Mouse (Mus musculus) liver, embryonic 16.5 days (tissue): Measurements from ENCODE around the gene Scyl1. TPM values are rescaled to one million over a fixed set of nuclear protein-coding genes. Genes with fewer than 3 reads are reported as not detected.
A peak's percentile ranks its signal among the peaks of the same experiment; 100 is the strongest.
"Not testable (repeated sequence)": the region's sequence is repeated elsewhere in the genome, so short reads cannot be mapped to it uniquely, and the experiment has no call there.

Experiments used
- ATAC-seq: fragments of 200-750 bp; cut with Nextera tagmentation; 2 replicates; pipeline ENCODE4 v1.8.0; 2017; ENCODE audit warnings: low read depth, mild to moderate bottlenecking, moderate number of reproducible peaks, moderate library complexity
- H3K27ac ChIP-seq: fragments of 300-500 bp; sonication (generic); 2 replicates; pipeline ENCODE4 v1.5.1; 2014; ENCODE audit warnings: mild to moderate bottlenecking, low read length
- H3K27me3 ChIP-seq: fragments of 300-500 bp; sonication (generic); 2 replicates; pipeline ENCODE4 v1.6.1; 2014; ENCODE audit warnings: low read depth, low read length, mixed read lengths; ENCODE audit not compliant: control insufficient read depth, insufficient read depth
- H3K36me3 ChIP-seq: fragments of 300-500 bp; sonication (generic); 2 replicates; pipeline ENCODE4 v1.6.1; 2014; ENCODE audit warnings: mild to moderate bottlenecking; ENCODE audit not compliant: control insufficient read depth, insufficient read depth
- H3K4me1 ChIP-seq: fragments of 300-500 bp; sonication (generic); 2 replicates; pipeline ENCODE4 v1.6.1; 2014; ENCODE audit warnings: low read depth, low read length, mixed read lengths; ENCODE audit not compliant: control insufficient read depth
- H3K4me2 ChIP-seq: fragments of 300-500 bp; sonication (generic); 2 replicates; pipeline ENCODE4 v1.6.1; 2014; ENCODE audit warnings: low read depth, low read length, mixed read lengths
- H3K4me3 ChIP-seq: fragments of 300-500 bp; sonication (generic); 2 replicates; pipeline ENCODE4 v1.5.1; 2014; ENCODE audit warnings: low read depth, mild to moderate bottlenecking, low read length
- H3K9ac ChIP-seq: fragments of 300-500 bp; sonication (generic); 2 replicates; pipeline ENCODE4 v1.6.1; 2014; ENCODE audit warnings: low read depth, low read length
- H3K9me3 ChIP-seq: fragments of 300-500 bp; sonication (generic); replicated peaks from 2 replicates; pipeline ENCODE4 v1.6.1; 2016; ENCODE audit warnings: low read length; ENCODE audit not compliant: control insufficient read depth
- whole genome bisulfite sequencing: fragments of 180-500 bp; shearing (Covaris S2); extraction: QIAGEN DNeasy Blood & Tissue Kit; methylation state at CpG from one replicate; pipeline ENCODE4 v1.1.7; 2014; ENCODE audit not compliant: insufficient replicate concordance; 5-methylcytosine and 5-hydroxymethylcytosine counted together
- polyA plus RNA-seq: library from polyadenylated mRNA; unstranded; fragments of >200 nt; fragmentation: Nextera tagmentation; extraction: Ambion mirVana; gene quantifications from 2 replicates; pipeline ENCODE4 v1.2.1, GENCODE M21; 2015

The Scyl1 gene
- polyA plus RNA-seq: 19.3 and 21.5 TPM in 2 replicates

DNA sequence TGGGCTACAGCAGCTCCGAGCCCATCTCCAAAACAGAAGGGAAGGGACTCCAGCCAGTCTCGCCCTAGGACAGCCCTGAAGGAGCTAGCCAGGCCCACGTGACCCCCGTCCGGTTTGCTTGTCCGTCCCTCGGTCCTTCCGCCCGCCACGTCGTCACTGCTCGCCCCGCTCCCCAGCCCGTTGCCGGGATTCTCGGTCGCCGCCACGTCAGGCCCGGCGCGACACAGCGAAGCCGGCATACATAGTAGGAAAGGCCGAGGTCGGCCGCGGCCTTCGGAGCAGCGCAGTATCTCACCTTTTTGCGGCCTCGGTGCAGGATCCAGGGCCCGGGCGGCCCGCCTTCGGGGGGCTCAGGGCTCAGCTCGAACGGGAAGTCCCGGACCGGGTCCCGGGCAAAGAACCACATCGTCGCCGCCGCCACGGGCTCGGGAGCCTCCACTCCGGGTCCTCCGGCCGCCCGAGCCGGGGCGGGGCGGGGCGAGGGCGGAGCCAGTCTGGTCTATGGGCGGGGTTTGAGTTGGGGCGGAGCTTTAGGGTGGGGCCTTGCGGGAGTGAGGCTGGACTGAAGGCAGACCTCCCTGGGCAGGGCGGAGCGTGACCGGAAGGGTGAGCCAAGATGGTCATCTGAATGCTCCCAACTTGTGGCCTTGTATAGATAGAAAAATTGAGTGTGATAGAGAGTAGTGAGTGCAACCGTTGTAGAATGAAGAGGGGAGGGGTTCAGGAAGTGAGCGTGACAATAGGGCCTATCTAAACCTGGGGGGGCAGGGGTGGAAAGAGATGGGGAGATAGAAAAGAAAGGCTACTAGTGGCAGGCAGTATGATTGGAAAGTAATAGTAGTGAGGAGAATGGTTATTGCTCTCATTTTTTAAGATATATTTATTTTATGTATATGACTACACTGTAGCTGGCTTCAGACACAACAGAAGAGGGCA, at the start of gene Scyl1:
Gene Scyl1 (minus strand): TSS at position 495 of the 936 bp plus-strand sequence.
- peak; percentile 98 for ATAC-seq
- H3K4me2 ChIP-seq: peak within 1 kb of the TSS; percentile 94
- peak within 1 kb of the TSS; percentile 87 for H3K4me3 ChIP-seq
- H3K4me1 ChIP-seq: peaks cover 13% of the 10 kb centered on the region
- H3K36me3 ChIP-seq: 0 out of 2 replicates have a peak, but pooled peaks cover 3% of the 10 kb centered on the region
- WGBS: 1% methylated on average over 62 of the region's 64 CpGs
- H3K27me3 ChIP-seq: no peaks in the 10 kb centered on the region; the same call in 1 of the 2 replicates
- peak within 1 kb of the TSS; percentile 89 for H3K27ac ChIP-seq
- peak within 1 kb of the TSS; percentile 87 for H3K9ac ChIP-seq
- peaks cover 2% of the 10 kb centered on the region; the same call in 1 of the 2 replicates for H3K9me3 ChIP-seq

- Histone ChIP-seq H3K27ac (no peak overlapping the region), H3K4me1 (peaks cover 32% of the 10 kb centered on the region)
These were observed 48.3 kb upstream of the Scyl1 start for GRCm38 (mm10) chr19:5819549-5819948.

GRCm38 (mm10) chr19:5818590-5818977, 47.4 kb upstream of the Scyl1 start:
- Histone ChIP-seq H3K9me3 (no peaks in the 10 kb centered on the region), H3K9ac (no peak overlapping the region)
- ATAC-seq: no peak

More at GRCm38 (mm10) chr19:5819549-5819948, 48.3 kb upstream of the Scyl1 start:
- ATAC-seq: no peak
- Histone ChIP-seq H3K9me3 (no peaks in the 10 kb centered on the region), H3K9ac (no peak overlapping the region), H3K4me3 (no peak overlapping the region), H3K27me3 (no peaks in the 10 kb centered on the region), H3K36me3 (no peaks in the 10 kb centered on the region), H3K4me2 (no peak overlapping the region)
- 44% methylated on average over 12 of the region's 12 CpGs for WGBS

GRCm38 (mm10) chr19:5817703-5818589, 46.7 kb upstream of the Scyl1 start:
- H3K27ac ChIP-seq: peak overlapping the region; percentile 78
- peak overlapping the region; percentile 71 for H3K9ac ChIP-seq
- no peaks in the 10 kb centered on the region for H3K36me3 ChIP-seq
- H3K4me3 ChIP-seq: peak overlapping the region; percentile 39
- no peaks in the 10 kb centered on the region for H3K9me3 ChIP-seq
- ATAC-seq: peak; percentile 78
- H3K4me2 ChIP-seq: peak overlapping the region; percentile 73
- H3K27me3 ChIP-seq: no peaks in the 10 kb centered on the region
- peaks cover 25% of the 10 kb centered on the region for H3K4me1 ChIP-seq
- WGBS: 6% methylated on average over 21 of the region's 21 CpGs

More at GRCm38 (mm10) chr19:5818590-5818977, 47.4 kb upstream of the Scyl1 start:
- 66% methylated on average over 6 of the region's 6 CpGs for WGBS
- Histone ChIP-seq H3K4me3 (no peak overlapping the region), H3K36me3 (no peaks in the 10 kb centered on the region), H3K4me1 (peaks cover 31% of the 10 kb centered on the region), H3K27me3 (no peaks in the 10 kb centered on the region), H3K27ac (peak overlapping the region; percentile 47; the same call in 1 of the 2 replicates), H3K4me2 (no peak overlapping the region)

- 61% methylated on average over 4 of the region's 4 CpGs for WGBS
- H3K4me3 ChIP-seq: no peak overlapping the region
- no peaks in the 10 kb centered on the region for H3K36me3 ChIP-seq
- no peak overlapping the region for H3K4me2 ChIP-seq
- peak overlapping the region; percentile 67 for H3K27ac ChIP-seq
- peaks cover 28% of the 10 kb centered on the region for H3K4me1 ChIP-seq
- no peaks in the 10 kb centered on the region for H3K9me3 ChIP-seq
- ATAC-seq: peak; percentile 69
- no peaks in the 10 kb centered on the region for H3K27me3 ChIP-seq
- H3K9ac ChIP-seq: no peak overlapping the region
These were observed 44.7 kb upstream of the Scyl1 start for GRCm38 (mm10) chr19:5815928-5816327.

GRCm38 (mm10) chr19:5815010-5815409, 43.8 kb upstream of the Scyl1 start:
- Histone ChIP-seq H3K27ac (no peak overlapping the region), H3K36me3 (no peaks in the 10 kb centered on the region), H3K27me3 (no peaks in the 10 kb centered on the region), H3K4me3 (no peak overlapping the region), H3K4me2 (no peak overlapping the region), H3K9me3 (no peaks in the 10 kb centered on the region), H3K9ac (no peak overlapping the region), H3K4me1 (peaks cover 37% of the 10 kb centered on the region)
- WGBS: 80% methylated on average over 7 of the region's 7 CpGs
- ATAC-seq: no peak

DNA sequence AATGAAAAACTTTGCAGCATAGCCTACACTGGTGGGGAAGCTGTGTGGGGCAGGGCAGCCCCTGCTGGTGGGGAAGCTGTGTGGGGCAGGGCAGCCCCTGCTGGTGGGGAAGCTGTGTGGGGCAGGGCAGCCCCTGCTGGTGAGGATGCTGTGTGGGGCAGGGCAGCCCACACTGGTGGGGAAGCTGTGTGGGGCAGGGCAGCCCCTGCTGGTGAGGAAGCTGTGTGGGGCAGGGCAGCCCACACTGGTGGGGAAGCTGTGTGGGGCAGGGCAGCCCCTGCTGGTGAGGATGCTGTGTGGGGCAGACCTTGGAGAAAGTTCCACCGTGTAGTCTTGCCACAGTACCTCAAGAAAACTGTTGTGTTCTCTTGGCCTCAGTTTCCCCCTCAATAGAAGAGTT, 42.8 kb upstream of the Scyl1 start:
- H3K4me1 ChIP-seq: peaks cover 33% of the 10 kb centered on the region
- not testable (repeated sequence) for H3K9ac ChIP-seq, H3K9me3 ChIP-seq, H3K4me2 ChIP-seq, H3K4me3 ChIP-seq, H3K27me3 ChIP-seq, ATAC-seq, H3K27ac ChIP-seq, H3K36me3 ChIP-seq
- 10% methylated on average over 1 of the region's 1 CpGs for WGBS

GRCm38 (mm10) chr19:5813567-5813966, 42.3 kb upstream of the Scyl1 start:
- Histone ChIP-seq H3K27me3 (no peaks in the 10 kb centered on the region), H3K4me1 (peaks cover 31% of the 10 kb centered on the region), H3K27ac (no peak overlapping the region), H3K36me3 (no peaks in the 10 kb centered on the region), H3K9me3 (no peaks in the 10 kb centered on the region), H3K4me2 (no peak overlapping the region), H3K4me3 (no peak overlapping the region), H3K9ac (no peak overlapping the region)
- no peak for ATAC-seq
- WGBS: 72% methylated on average over 3 of the region's 3 CpGs
